Mouse (Mus musculus) T-helper 2 cell (primary cell): Measurements from ENCODE around the gene Gm2974.
"Not testable (repeated sequence)": the region's sequence is repeated elsewhere in the genome, so short reads cannot be mapped to it uniquely, and the experiment has no call there.

Experiments
- in situ Hi-C: fragments of 300-600 bp; cut with MboI, MseI; formaldehyde crosslinking; loops from one replicate; pipeline ENCODE4 v1.15.1; 2025; ENCODE audit warnings: high pct_unique_total_duplicates

Gene Gm2974

GRCm38 (mm10) chr14:4182491-4183210 lies at the start of gene Gm2974:
Gene Gm2974 (plus strand): TSS chr14:4182576.
- in situ Hi-C loops = not testable (repeated sequence)

GRCm38 (mm10) chr14:4141646-4142045 lies 40.7 kb upstream of the Gm2974 start:
- in situ Hi-C loops = not testable (repeated sequence)

- in situ Hi-C loops = not testable (repeated sequence)
Observed at GRCm38 (mm10) chr14:4164730-4165129, 17.6 kb upstream of the Gm2974 start, which contains the start of gene Gm3127. Gene Gm3127 (plus strand): TSS chr14:4165030.

GRCm38 (mm10) chr14:4182030-4182429 lies 346 bp upstream of the Gm2974 start:
- in situ Hi-C loops = not testable (repeated sequence)

GRCm38 (mm10) chr14:4183375-4183774 lies 999 bp downstream of the Gm2974 start:
- in situ Hi-C loops = not testable (repeated sequence)

- in situ Hi-C loops = not testable (repeated sequence)
Observed at GRCm38 (mm10) chr14:4249331-4249730, 67.0 kb downstream of the Gm2974 start, which contains the start of gene Gm3138. Gene Gm3138 (plus strand): TSS chr14:4249631.
